Mouse (Mus musculus) thymus, adult 2 months (tissue): ENCODE measurements around the gene Ifng. TPM values are rescaled to one million over a fixed set of nuclear protein-coding genes. Genes with fewer than 3 reads are reported as not detected.

Experiments
- DNase-seq: peaks from one replicate; pipeline ENCODE4 v3.0.0; 2021
- H3K27ac ChIP-seq: fragments of 200-500 bp; 2 replicates; pipeline ENCODE4 v1.5.1; 2012; ENCODE audit warnings: low read length, control low read depth; ENCODE audit not compliant: control insufficient read depth, insufficient read depth
- H3K27me3 ChIP-seq: fragments of 200-500 bp; 2 replicates; pipeline ENCODE4 v1.6.1; 2012; ENCODE audit warnings: mild to moderate bottlenecking, low read length, moderate library complexity, mixed read lengths; ENCODE audit not compliant: control insufficient read depth, insufficient read depth
- H3K36me3 ChIP-seq: fragments of 200-500 bp; 2 replicates; pipeline ENCODE4 v1.6.1; 2012; ENCODE audit warnings: mild to moderate bottlenecking, low read length, moderate library complexity; ENCODE audit not compliant: control insufficient read depth, insufficient read depth
- H3K4me1 ChIP-seq: fragments of 200-500 bp; replicated peaks from 2 replicates; pipeline ENCODE4 v1.6.1; 2012; ENCODE audit warnings: low read length; ENCODE audit not compliant: control insufficient read depth, insufficient read depth
- H3K4me3 ChIP-seq: fragments of 200-500 bp; 2 replicates; pipeline ENCODE4 v1.5.1; 2012; ENCODE audit warnings: mild to moderate bottlenecking, low read length, control low read depth, moderate library complexity; ENCODE audit not compliant: control insufficient read depth, insufficient read depth
- CTCF ChIP-seq: fragments of 200-500 bp; IDR thresholded peaks from 2 replicates; pipeline ENCODE4 v1.5.1; 2012; ENCODE audit warnings: mild to moderate bottlenecking, control low read depth, low read length, moderate library complexity, borderline replicate concordance; ENCODE audit not compliant: control insufficient read depth, poor library complexity, insufficient read depth; ENCODE audit errors: extremely low read depth
- POLR2A ChIP-seq: fragments of 200-500 bp; IDR thresholded peaks from 2 replicates; pipeline ENCODE4 v1.6.1; 2012; ENCODE audit warnings: mild to moderate bottlenecking, low read length, control low read depth, moderate library complexity; ENCODE audit not compliant: control insufficient read depth, poor library complexity, insufficient read depth; ENCODE audit errors: extremely low read depth
- WGBS: fragments of 180-500 bp; shearing (Covaris S2); methylation state at CpG from one replicate; pipeline ENCODE4 v1.1.7; 2018; 5-methylcytosine and 5-hydroxymethylcytosine counted together
- polyA plus RNA-seq: library from polyadenylated mRNA; depleted of rRNA; stranded (reverse); fragments of >200 nt; gene quantifications from 2 replicates; pipeline ENCODE4 v1.2.3, GENCODE M21; 2012

The Ifng gene
- polyA plus RNA-seq, 1 experiment = not detected

DNA sequence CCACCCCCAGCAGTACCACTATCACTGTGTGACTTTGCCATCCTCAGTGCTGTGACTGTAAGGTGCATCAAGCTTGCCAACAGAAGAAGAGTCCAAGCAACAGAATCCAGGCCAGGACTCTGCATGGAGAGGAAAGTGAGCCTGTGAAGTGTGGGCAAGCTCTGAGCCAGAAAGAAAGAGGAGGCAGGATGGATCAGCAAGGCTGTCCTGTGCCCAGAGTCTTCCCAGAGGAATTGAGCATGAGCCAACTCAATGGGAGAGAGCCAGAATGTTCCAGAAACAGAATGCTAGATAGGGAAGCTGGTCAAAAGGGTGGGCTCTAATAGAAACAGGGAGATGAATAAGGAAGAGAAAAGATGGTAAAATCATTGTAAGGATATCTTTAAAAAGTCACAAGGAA is 19.9 kb upstream of the Ifng start:
- no peaks in the 10 kb centered on the region for H3K27me3 ChIP-seq
- no peak for DNase-seq
- peaks cover 10% of the 10 kb centered on the region for H3K4me1 ChIP-seq
- H3K27ac ChIP-seq = no peak overlapping the region
- TF ChIP-seq CTCF = no peak
- no peak for TF ChIP-seq POLR2A
- H3K36me3 ChIP-seq = no peaks in the 10 kb centered on the region
- H3K4me3 ChIP-seq = no peak overlapping the region

DNA sequence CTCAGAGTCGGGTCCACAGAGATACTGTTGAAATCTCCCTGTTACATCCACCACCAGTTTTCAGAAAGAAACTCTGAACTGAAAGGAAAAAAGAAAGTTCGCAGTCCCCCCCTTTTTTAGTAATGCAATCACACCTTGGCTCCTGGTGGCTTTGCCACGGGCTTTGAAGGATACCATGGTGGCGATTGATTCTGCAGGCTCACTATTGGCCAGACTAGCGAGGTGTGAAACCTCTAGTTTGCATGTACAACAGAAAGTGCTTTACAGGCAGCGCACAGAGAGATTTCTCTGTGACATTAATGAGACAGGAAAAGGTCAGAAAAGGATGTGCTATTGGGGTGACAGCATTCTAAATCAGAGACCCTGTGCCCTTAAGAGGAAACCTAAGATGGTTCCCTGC is 5.3 kb upstream of the Ifng start:
- no peak for TF ChIP-seq POLR2A
- TF ChIP-seq CTCF = no peak
- no peaks in the 10 kb centered on the region for H3K36me3 ChIP-seq
- H3K27me3 ChIP-seq = no peaks in the 10 kb centered on the region
- H3K27ac ChIP-seq = no peak overlapping the region
- no peak overlapping the region for H3K4me3 ChIP-seq
- 96% methylated on average over 6 of the region's 6 CpGs for WGBS
- no peak for DNase-seq
- peaks cover 2% of the 10 kb centered on the region; the same call in 1 of the 2 replicates for H3K4me1 ChIP-seq

GRCm38 (mm10) chr10:118441898-118442297 is 1.1 kb downstream of the Ifng start:
- no peaks in the 10 kb centered on the region for H3K27me3 ChIP-seq
- 73% methylated on average over 3 of the region's 3 CpGs for WGBS
- peaks cover 7% of the 10 kb centered on the region for H3K4me1 ChIP-seq
- no peak overlapping the region for H3K27ac ChIP-seq
- H3K4me3 ChIP-seq = no peak overlapping the region
- DNase-seq = no peak
- no peaks in the 10 kb centered on the region for H3K36me3 ChIP-seq
- TF ChIP-seq POLR2A (no peak), CTCF (no peak)

DNA sequence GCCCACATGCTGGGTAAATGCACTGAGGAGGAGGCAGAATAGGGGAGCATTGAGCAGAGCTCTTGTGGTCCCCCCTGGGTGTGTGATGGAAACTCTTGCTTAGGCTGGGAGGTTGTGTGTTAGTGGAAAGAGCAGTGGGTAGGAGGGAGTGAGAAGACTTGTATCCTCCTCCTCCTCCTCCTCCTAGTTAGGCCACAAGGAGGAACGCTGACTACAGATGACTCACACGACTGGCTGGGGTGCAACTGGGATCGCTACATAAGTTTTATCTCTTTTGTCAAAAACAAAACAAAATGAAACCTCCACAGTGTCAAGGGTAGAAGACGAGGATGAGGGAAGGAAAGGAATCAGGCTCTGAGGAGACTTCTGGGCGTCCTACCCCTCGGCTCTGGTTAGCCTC is 2.2 kb downstream of the Ifng start:
- Histone ChIP-seq H3K27ac (no peak overlapping the region), H3K27me3 (no peaks in the 10 kb centered on the region), H3K4me1 (peaks cover 7% of the 10 kb centered on the region), H3K36me3 (no peaks in the 10 kb centered on the region), H3K4me3 (no peak overlapping the region)
- no peak for DNase-seq
- TF ChIP-seq CTCF = no peak
- TF ChIP-seq POLR2A = no peak
- 93% methylated on average over 6 of the region's 6 CpGs for WGBS

DNA sequence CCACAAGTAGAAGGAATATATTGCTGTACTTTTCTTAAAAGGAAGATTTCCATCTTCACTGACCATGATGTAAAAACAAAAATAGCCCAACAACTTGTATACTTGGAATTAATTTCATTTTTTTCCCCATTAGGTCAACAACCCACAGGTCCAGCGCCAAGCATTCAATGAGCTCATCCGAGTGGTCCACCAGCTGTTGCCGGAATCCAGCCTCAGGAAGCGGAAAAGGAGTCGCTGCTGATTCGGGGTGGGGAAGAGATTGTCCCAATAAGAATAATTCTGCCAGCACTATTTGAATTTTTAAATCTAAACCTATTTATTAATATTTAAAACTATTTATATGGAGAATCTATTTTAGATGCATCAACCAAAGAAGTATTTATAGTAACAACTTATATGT is 4.2 kb downstream of the Ifng start:
- Histone ChIP-seq H3K4me3 (no peak overlapping the region), H3K4me1 (peaks cover 7% of the 10 kb centered on the region), H3K27ac (no peak overlapping the region), H3K27me3 (no peaks in the 10 kb centered on the region), H3K36me3 (no peaks in the 10 kb centered on the region)
- TF ChIP-seq CTCF (no peak), POLR2A (no peak)
- DNase-seq = no peak
- 99% methylated on average over 6 of the region's 6 CpGs for WGBS

DNA sequence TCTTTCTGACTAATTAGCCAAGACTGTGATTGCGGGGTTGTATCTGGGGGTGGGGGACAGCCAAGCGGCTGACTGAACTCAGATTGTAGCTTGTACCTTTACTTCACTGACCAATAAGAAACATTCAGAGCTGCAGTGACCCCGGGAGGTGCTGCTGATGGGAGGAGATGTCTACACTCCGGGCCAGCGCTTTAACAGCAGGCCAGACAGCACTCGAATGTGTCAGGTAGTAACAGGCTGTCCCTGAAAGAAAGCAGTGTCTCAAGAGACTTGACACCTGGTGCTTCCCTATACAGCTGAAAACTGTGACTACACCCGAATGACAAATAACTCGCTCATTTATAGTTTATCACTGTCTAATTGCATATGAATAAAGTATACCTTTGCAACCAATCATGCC is 4.7 kb downstream of the Ifng start:
- Histone ChIP-seq H3K27ac (no peak overlapping the region), H3K4me1 (peaks cover 5% of the 10 kb centered on the region), H3K4me3 (no peak overlapping the region), H3K27me3 (no peaks in the 10 kb centered on the region), H3K36me3 (no peaks in the 10 kb centered on the region)
- DNase-seq = no peak
- TF ChIP-seq CTCF (no peak), POLR2A (no peak)
- 95% methylated on average over 8 of the region's 8 CpGs for WGBS

- TF ChIP-seq POLR2A (no peak), CTCF (no peak)
- 95% methylated on average over 14 of the region's 14 CpGs for WGBS
- Histone ChIP-seq H3K4me1 (peaks cover under 1% of the 10 kb centered on the region), H3K27ac (no peak overlapping the region), H3K4me3 (no peak overlapping the region), H3K36me3 (no peaks in the 10 kb centered on the region), H3K27me3 (no peaks in the 10 kb centered on the region)
- DNase-seq = no peak
Observed at GRCm38 (mm10) chr10:118445978-118446377, 5.1 kb downstream of the Ifng start.
